Comparison of ENCODE assay signal across 18 mouse cellular contexts in the genomic region with DNA sequence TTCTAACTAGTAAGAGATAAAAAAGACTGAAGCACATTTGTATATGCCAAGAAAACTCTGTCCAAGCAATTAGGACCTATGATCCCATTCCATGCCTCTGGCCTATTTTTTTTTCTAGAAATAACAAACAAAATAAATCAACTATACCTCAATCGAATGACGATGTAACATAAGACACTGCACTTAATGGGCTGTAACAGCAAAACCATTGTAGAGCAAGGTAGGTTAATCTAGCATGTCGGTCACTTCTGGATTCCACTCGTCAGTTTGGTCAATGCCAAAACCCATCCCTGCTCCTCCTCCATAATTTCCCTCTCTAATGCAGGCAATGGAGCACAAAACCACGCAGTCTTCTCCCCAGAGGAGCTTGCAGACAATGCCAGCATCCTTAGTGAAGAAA.
"Had no signal": no experiment of that assay in that cellular context is flagged by ENCODE, and none has a peak within 500 bp of the region (broad histone marks: within the 10 kb centered on the region; RNA-seq: fewer than 3 reads in every experiment).

No protein-coding gene starts in this region.

- H3K9me3 ChIP-seq: midbrain, embryonic 10.5 days; midbrain, embryonic 12.5 days; neural tube, embryonic 13.5 days; neural tube, embryonic 15.5 days had no signal

- H3K9ac ChIP-seq: lung, embryonic 14.5 days; midbrain, embryonic 12.5 days; neural tube, embryonic 13.5 days; neural tube, embryonic 15.5 days had no signal

- H3K27me3 ChIP-seq: midbrain, embryonic 12.5 days; neural tube, embryonic 13.5 days; neural tube, embryonic 15.5 days had no signal

- DNase-seq: lung, embryonic 14.5 days; lung, postnatal 10 days; lung, postnatal 4 days; midbrain, embryonic 14.5 days; retina, postnatal 1 day; right cerebral cortex, adult 18-20 months; right cerebral cortex, postnatal 25 days; right cerebral cortex, postnatal 4 days; spleen, adult 18-20 months; thymus, adult 18-20 months; thymus, postnatal 14 days; thymus, postnatal 36 days had no signal

- H3K27ac ChIP-seq: midbrain, embryonic 10.5 days; midbrain, embryonic 12.5 days; neural tube, embryonic 13.5 days; neural tube, embryonic 15.5 days had no signal

- H3K4me2 ChIP-seq: lung, embryonic 14.5 days; midbrain, embryonic 12.5 days; neural tube, embryonic 13.5 days; neural tube, embryonic 15.5 days had no signal

- H3K4me3 ChIP-seq: midbrain, embryonic 10.5 days; midbrain, embryonic 12.5 days; myocyte; neural tube, embryonic 13.5 days; neural tube, embryonic 15.5 days had no signal

- H3K36me3 ChIP-seq: midbrain, embryonic 10.5 days; midbrain, embryonic 12.5 days; neural tube, embryonic 13.5 days; neural tube, embryonic 15.5 days had no signal

- H3K4me1 ChIP-seq: midbrain, embryonic 12.5 days; neural tube, embryonic 13.5 days had no signal

- ATAC-seq: midbrain, embryonic 16.5 days had no signal
